Mouse (Mus musculus): Measurements from ENCODE around the gene Hemk1.
"Not testable (repeated sequence)": the region's sequence is repeated elsewhere in the genome, so short reads cannot be mapped to it uniquely, and the experiment has no call there.

Gene Hemk1

GRCm38 (mm10) chr9:107307099-107307872, 30.9 kb downstream of the Hemk1 start:
- DNase-seq: no peak

- DNase-seq: not testable (repeated sequence)
These were observed 31.5 kb downstream of the Hemk1 start for GRCm38 (mm10) chr9:107306673-107307072.

- DNase-seq: no peak
These were observed 32.3 kb downstream of the Hemk1 start for GRCm38 (mm10) chr9:107305601-107306542.

GRCm38 (mm10) chr9:107305012-107305411, 33.1 kb downstream of the Hemk1 start:
- no peak for DNase-seq

GRCm38 (mm10) chr9:107304383-107304782, 33.8 kb downstream of the Hemk1 start:
- DNase-seq: no peak

GRCm38 (mm10) chr9:107303900-107304299, 34.2 kb downstream of the Hemk1 start:
- no peak for DNase-seq

GRCm38 (mm10) chr9:107303121-107303820, 34.9 kb downstream of the Hemk1 start:
- no peak for DNase-seq

- DNase-seq: no peak
These were observed 35.6 kb downstream of the Hemk1 start for GRCm38 (mm10) chr9:107302592-107302991.

- no peak for DNase-seq
These were observed 36.4 kb downstream of the Hemk1 start for GRCm38 (mm10) chr9:107301554-107302331.

GRCm38 (mm10) chr9:107300224-107300973, 37.8 kb downstream of the Hemk1 start:
- no peak for DNase-seq

GRCm38 (mm10) chr9:107299783-107300182, 38.4 kb downstream of the Hemk1 start:
- DNase-seq: no peak

GRCm38 (mm10) chr9:107298876-107299275, 39.3 kb downstream of the Hemk1 start:
- no peak for DNase-seq

- no peak for DNase-seq
These were observed 39.9 kb downstream of the Hemk1 start for GRCm38 (mm10) chr9:107298059-107298780.

GRCm38 (mm10) chr9:107297658-107298057, 40.5 kb downstream of the Hemk1 start:
- DNase-seq: no peak

- no peak for DNase-seq
These were observed 41.1 kb downstream of the Hemk1 start for GRCm38 (mm10) chr9:107297059-107297458.

- DNase-seq: peak; percentile 95
These were observed 41.6 kb downstream of the Hemk1 start for GRCm38 (mm10) chr9:107296501-107296965.

- DNase-seq: no peak
These were observed 42.1 kb downstream of the Hemk1 start for GRCm38 (mm10) chr9:107296041-107296440.

- no peak for DNase-seq
These were observed 42.3 kb downstream of the Hemk1 start, which contains the start of gene Cish for GRCm38 (mm10) chr9:107296016-107296040. Gene Cish (plus strand): TSS chr9:107296026.

- no peak for DNase-seq
These were observed 42.5 kb downstream of the Hemk1 start for GRCm38 (mm10) chr9:107295616-107296015.

GRCm38 (mm10) chr9:107294249-107294648, 43.9 kb downstream of the Hemk1 start:
- peak; percentile 75 for DNase-seq

GRCm38 (mm10) chr9:107290897-107291296, 47.3 kb downstream of the Hemk1 start:
- peak; percentile 87 for DNase-seq

Data from cerebellum, adult 9-10 months (tissue).